Mouse (Mus musculus): ENCODE measurements around the gene Rab34.

DNA sequence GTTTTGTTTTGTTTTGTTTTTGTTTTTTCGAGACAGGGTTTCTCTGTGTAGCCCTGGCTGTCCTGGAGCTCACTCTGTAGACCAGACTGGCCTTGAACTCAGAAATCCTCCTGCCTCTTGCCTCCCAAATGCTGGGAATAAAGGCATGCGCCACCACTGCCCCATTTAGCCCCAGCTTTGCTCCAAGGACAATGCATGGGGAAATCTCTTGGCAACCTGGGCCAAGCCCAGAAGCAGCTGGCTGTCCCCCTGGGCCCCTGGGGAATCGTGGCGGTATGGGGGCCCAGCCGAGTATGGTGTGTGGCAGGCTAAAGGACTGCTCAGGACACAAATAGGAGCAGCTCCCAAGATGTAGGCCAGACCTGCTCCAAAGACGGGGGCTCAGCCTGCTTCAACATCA is 16.1 kb downstream of the Rab34 start:
- TF ChIP-seq EP300 (optimal IDR thresholded peaks at IDR 0.05), result no peak
- no peak for TF ChIP-seq CTCF (IDR thresholded peaks at IDR 0.05; ENCODE audit: low read depth)
